Mouse (Mus musculus) gastrocnemius, postnatal 4 days (tissue): Measurements from ENCODE around the gene Plekhg2. TPM values are rescaled to one million over a fixed set of nuclear protein-coding genes. Genes with fewer than 3 reads are reported as not detected.

ENCODE experiments used
- DNase-seq, 2 experiments: peaks; one replicate each; pipeline ENCODE4 v3.0.0; 2021 to 2022; ENCODE audit warnings: low spot score in 2 of 2, mixed read lengths in 2 of 2
- total RNA-seq, 2 experiments: library from RNA; stranded (reverse); gene quantifications; 2 replicates each; pipeline ENCODE4 v1.2.3; 2021

Gene Plekhg2
- total RNA-seq, 2 experiments from 2014 or later: 41.9 to 42.8 TPM

DNA sequence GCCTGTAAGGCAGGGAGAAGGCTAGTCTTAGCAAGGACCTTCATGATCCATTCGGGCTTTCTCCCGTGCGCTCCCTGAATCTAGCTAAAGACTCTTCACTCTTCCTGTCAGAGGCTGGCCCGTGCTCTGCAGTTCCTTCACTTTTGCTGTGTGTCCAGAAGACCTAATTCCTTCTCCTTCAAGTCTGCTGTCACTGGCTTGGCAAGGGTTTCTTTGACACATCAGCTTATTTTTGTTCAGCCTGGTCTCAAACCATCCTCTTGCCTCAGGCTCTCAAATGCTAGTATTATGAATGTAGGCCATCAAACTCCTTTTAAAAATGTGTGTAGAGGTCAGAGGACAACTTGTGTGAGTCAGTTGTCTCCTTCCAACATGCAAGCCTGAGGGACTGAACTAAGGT lies 11.2 kb upstream of the Plekhg2 start:
- DNase-seq: no peak

GRCm38 (mm10) chr7:28382981-28383396 lies 10.6 kb upstream of the Plekhg2 start:
- DNase-seq: no peak

- DNase-seq: no peak
These were observed 10.1 kb upstream of the Plekhg2 start for GRCm38 (mm10) chr7:28382347-28382951.

DNA sequence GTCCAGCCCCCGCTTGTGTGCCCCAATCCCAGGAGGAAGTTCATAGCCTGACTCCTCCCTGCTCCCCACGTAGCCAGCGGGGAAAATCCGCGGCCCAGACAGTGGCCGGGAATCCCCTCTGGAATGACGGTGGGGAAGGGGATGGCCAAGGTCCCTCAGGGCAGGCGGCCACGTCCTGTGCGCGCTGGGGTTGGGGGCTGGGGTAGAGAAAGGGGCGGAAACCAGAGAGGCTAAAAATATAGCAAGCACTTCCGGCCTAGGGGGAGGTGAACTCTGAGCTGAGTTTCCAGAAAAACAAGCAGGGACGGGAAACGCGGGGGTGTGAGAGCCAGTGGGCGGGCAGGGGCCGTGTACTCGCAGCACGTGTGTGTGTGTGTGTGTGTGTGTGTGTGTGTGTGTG lies 9.5 kb upstream of the Plekhg2 start:
- peak; percentile 63 to 80 for DNase-seq

GRCm38 (mm10) chr7:28381017-28381790 lies 8.8 kb upstream of the Plekhg2 start:
- peak; percentile 60 to 79 for DNase-seq

- no peak for DNase-seq
These were observed 8.0 kb upstream of the Plekhg2 start, which contains the start of gene Zfp36 for GRCm38 (mm10) chr7:28380237-28381016. Gene Zfp36 (minus strand): TSS chr7:28380253.

DNA sequence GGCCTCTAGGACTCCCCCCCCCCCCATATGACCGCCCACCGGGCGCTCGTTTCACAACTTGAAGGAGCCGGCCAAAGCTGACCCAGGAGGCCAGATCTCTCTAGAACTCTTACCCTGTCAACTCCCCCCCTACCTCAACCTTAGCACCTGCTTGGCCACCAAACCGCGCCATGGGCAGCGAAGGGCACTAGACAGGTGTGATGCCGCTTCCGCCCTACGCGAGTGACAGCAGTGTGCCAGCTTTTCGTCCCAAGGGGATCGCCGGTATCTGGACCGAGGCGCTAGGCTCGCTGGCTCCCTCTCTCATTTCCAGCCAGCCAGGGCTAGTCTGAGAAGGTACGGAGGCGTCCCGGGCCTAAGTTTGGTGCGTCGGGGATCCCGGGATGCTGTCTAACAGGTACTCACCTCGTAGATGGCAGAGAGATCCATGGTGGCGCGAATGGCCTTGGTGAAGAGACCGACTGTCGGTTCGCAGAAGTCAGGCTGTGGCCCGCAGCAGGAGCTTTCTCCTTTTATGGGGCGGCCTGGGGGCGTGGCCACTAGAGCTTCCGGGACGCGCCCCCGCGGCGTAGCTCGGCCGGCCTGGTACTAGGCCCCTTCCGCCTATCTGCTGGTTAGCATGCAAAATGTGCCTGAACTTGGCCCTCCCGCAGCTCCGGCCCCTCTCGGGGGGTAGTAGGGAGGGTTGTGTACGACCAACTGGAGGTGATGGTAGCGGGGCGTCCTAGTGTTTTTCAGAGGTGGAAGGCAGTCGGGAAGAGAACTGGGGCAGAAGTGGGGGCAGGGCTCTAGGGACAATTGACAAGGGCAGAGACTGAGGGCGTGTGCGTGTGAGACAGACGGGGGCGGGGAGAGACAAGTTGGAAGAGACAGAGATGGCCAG lies 6.6 kb upstream of the Plekhg2 start:
- peak; percentile 95 to 97 for DNase-seq

GRCm38 (mm10) chr7:28378066-28378690 lies 5.8 kb upstream of the Plekhg2 start:
- peak in 1 of 2 experiments; percentile 54 for DNase-seq

- DNase-seq: peak in 1 of 2 experiments; percentile 33
These were observed 5.0 kb upstream of the Plekhg2 start for GRCm38 (mm10) chr7:28377190-28378065.

GRCm38 (mm10) chr7:28376011-28376771 lies 3.8 kb upstream of the Plekhg2 start:
- DNase-seq: peak in 1 of 2 experiments; percentile 76

- DNase-seq: peak; percentile 85 to 92
These were observed 3.0 kb upstream of the Plekhg2 start for GRCm38 (mm10) chr7:28375176-28375921.

DNA sequence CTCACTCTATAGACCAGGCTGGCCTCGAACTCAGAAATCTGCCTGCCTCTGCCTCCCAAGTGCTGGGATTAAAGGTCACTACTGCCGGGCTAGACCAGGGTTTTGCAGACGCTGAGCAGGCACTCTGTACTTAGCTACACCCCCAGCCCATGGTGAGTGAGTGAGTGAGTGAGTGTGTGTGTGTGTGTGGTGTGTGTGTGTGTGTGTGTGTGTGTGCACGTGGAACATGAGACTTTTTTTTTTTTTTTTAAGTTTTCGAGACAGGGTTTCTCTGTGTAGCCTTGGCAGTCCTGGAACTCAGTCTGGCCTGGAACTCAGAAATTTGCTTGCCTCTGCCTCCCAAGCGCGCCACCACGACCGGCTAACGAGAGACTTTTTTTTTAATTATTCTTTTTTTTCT lies 2.2 kb upstream of the Plekhg2 start:
- DNase-seq: no peak

GRCm38 (mm10) chr7:28373891-28374495 lies 1.6 kb upstream of the Plekhg2 start:
- DNase-seq: no peak

- peak in 1 of 2 experiments; percentile 80 for DNase-seq
These were observed 757 bp upstream of the Plekhg2 start for GRCm38 (mm10) chr7:28373131-28373581.

DNA sequence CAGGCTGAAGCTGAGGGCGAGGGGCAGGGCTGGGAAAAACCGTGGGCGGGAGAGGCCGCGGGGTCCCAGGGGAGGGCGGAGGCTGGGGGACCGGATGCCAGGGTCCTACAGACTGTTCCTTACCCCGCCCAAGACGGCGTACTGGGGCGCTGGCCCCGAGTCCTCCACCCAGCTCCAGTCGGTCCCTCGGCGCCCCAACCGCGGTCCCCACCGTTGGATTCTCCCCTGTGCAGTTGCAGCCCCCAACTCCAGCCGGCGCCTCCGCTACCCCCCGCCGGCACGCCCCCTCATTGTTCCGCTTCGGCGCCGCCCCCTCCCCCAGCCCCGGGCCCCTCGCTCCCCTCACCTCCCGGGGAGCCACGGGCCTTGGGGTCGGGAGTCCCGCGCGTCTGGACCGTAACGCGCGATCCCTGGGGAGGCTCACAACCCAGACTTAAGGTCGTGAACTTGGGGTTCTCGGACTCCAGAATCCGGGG lies 847 bp downstream of the Plekhg2 start:
- peak; percentile 71 to 72 for DNase-seq

- no peak for DNase-seq
These were observed 1.4 kb downstream of the Plekhg2 start for GRCm38 (mm10) chr7:28370977-28371513.

- DNase-seq: no peak
These were observed 2.3 kb downstream of the Plekhg2 start for GRCm38 (mm10) chr7:28370051-28370450.
